Mouse (Mus musculus) embryonic facial prominence, embryonic 15.5 days (tissue): ENCODE results near the gene Cdh26. TPM values are rescaled to one million over a fixed set of nuclear protein-coding genes. Genes with fewer than 3 reads are reported as not detected.

Source experiments
- polyA plus RNA-seq: library from polyadenylated mRNA; unstranded; fragments of >200 nt; fragmentation: Nextera tagmentation; extraction: Ambion mirVana; gene quantifications from 2 replicates; pipeline ENCODE4 v1.2.1, GENCODE M21; 2015

The Cdh26 gene
- polyA plus RNA-seq, 1 experiment from 2014 or later: 5.2 TPM

Other genes starting within 250 kb of the Cdh26 start
- 0.07 TPM in 1 of 2 replicates, not detected in the other for gene Sycp2, start 22.8 kb upstream of the Cdh26 start, polyA plus RNA-seq
- 4.1 and 4.7 TPM in 2 replicates for gene Ppp1r3d, start 16.1 kb upstream of the Cdh26 start, polyA plus RNA-seq
- 3.0 and 3.8 TPM in 2 replicates for gene Fam217b, start 16.0 kb upstream of the Cdh26 start, polyA plus RNA-seq